Mouse (Mus musculus) olfactory bulb, adult 2 months (tissue): Measurements from ENCODE around the gene Tyw1.

Source experiments
- CTCF ChIP-seq: fragments of 200-500 bp; IDR thresholded peaks from 2 replicates; pipeline ENCODE4 v1.5.1; 2012; ENCODE audit warnings: low read depth, mild to moderate bottlenecking, low read length, moderate library complexity; ENCODE audit not compliant: insufficient read depth
- POLR2A ChIP-seq: fragments of 200-500 bp; IDR thresholded peaks from 2 replicates; pipeline ENCODE4 v1.6.1; 2012; ENCODE audit warnings: mild to moderate bottlenecking, low read depth, low read length, moderate library complexity; ENCODE audit not compliant: insufficient read depth

DNA sequence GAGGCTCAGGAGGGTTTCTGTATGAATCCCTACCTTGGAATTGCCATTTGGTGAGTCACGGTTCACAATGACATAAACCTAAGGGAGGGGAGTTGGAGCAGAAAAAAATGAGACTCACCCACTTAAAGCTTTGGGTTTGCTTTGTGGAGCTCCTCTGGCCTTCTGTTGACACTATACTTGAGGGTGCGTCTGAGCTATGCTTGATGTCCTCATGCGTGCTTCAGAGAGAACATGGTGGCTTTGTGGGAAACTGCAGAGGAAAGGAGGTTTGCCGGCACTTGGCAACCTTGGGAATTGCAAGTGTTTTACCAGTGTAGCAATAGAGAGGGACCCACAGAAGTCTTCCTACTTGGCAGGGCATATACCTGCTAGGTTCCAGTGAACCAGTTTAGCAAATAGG, 48.1 kb upstream of the Tyw1 start:
- TF ChIP-seq POLR2A (no peak), CTCF (no peak)
